Mouse (Mus musculus): ENCODE measurements around the gene Gcnt1. TPM values are rescaled to one million over a fixed set of nuclear protein-coding genes. Genes with fewer than 3 reads are reported as not detected.

The Gcnt1 gene
- polyA plus RNA-seq (2012): 0.63 and 0.96 TPM in 2 replicates

- no peak for TF ChIP-seq GATA1 (IDR thresholded peaks at IDR 0.05; ENCODE audit: low read length)
Measured at GRCm38 (mm10) chr19:17372701-17373100, at the start of gene Gcnt1. Gcnt1 (minus strand) TSS chr19:17372844.

DNA sequence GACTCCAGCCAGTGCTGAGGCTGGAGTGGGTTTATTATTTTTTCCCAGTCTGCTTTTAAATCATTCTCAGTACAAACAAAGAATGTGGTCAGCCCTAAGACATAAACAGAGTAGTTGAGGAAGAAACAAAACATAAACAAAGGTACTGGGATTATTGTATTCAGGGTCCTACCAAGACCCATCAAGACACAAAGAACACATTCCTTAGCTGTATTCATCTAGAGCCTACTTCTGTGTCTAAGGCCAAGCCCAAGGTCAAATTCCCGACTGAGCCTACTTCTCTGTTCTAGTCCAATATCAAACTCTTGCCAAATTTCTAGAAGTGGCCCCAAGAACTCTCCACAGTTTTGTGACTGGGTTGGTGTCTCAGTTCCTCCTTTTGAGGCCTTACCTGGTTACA is 45.2 kb upstream of the Gcnt1 start:
- TF ChIP-seq GATA1 (IDR thresholded peaks at IDR 0.05; ENCODE audit: low read length): no peak

DNA sequence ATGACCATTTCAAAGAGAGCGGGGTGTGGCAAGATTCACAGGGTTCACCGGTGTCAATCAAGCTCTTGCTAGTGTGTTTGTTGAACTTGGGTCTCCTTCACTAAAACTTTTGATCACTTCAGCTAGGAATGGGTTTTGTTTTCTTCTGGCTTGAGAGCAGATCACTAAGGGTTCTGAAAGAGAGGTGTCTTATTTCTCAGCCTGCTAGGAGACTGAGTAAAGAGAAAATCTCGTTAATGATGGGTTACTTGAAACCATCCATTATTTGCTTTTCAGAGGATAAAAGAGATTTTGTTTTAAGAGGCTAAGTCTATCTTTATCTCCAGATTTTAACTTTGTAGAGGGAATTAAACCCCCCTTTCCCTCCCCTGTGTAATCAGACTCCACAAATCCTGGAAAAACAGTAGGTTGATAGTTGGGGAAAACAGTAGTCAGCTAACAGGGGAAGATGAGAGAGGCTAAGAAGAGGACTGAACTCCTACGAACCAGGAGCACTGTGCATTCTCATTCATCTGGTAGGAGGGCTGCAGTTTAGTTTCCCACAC is 40.3 kb upstream of the Gcnt1 start:
- no peak for TF ChIP-seq GATA1 (IDR thresholded peaks at IDR 0.05; ENCODE audit: low read length)

- no peak for TF ChIP-seq GATA1 (IDR thresholded peaks at IDR 0.05; ENCODE audit: low read length)
Measured at GRCm38 (mm10) chr19:17410465-17411065, 37.9 kb upstream of the Gcnt1 start.

DNA sequence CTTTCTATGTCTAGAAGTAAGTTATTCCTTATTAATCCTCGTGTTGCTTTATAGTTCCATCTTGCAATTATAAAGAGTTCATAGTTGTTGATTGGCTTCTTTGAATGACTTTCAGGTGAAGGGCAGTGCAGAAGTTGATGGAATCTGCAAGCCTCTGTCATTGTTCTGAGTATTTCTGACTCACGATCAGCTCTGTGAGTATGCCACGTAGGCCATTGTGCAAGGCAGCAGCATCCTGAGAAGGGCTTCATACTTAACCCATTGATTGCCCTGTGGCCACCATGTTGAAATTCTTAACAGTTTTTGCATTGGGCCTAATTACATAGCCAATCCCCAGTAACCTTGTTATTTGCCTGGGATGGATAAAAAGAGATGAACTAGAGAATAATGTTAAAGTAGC is 36.7 kb upstream of the Gcnt1 start:
- no peak for TF ChIP-seq GATA1 (IDR thresholded peaks at IDR 0.05; ENCODE audit: low read length)

GRCm38 (mm10) chr19:17408591-17408990 is 35.9 kb upstream of the Gcnt1 start:
- no peak for TF ChIP-seq GATA1 (IDR thresholded peaks at IDR 0.05; ENCODE audit: low read length)

- no peak for TF ChIP-seq GATA1 (IDR thresholded peaks at IDR 0.05; ENCODE audit: low read length)
Measured at GRCm38 (mm10) chr19:17406823-17407222, 34.2 kb upstream of the Gcnt1 start.

DNA sequence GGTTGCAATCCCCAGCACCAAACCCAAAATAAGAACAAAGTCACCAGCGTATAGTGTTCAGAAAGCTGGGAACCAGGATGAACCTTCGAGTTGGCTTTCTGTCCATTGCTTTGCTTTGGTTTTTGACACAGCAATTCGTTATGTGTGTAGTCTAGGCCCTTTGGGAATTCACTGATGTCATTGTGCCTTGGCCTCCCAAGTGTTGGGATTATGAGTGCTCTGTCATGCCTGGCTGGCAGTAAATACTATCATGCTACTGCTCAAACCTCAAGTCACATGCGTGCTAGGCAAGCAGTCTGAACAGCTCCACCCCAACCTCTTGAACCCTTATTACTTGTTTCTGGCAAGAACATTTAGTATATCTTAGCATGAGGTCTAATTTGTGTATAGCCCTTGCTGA is 30.5 kb upstream of the Gcnt1 start:
- no peak for TF ChIP-seq GATA1 (IDR thresholded peaks at IDR 0.05; ENCODE audit: low read length)

- TF ChIP-seq GATA1 (IDR thresholded peaks at IDR 0.05; ENCODE audit: low read length): no peak
Measured at GRCm38 (mm10) chr19:17400571-17400970, 27.9 kb upstream of the Gcnt1 start.

GRCm38 (mm10) chr19:17399965-17400364 is 27.3 kb upstream of the Gcnt1 start:
- TF ChIP-seq GATA1 (IDR thresholded peaks at IDR 0.05; ENCODE audit: low read length): no peak

- TF ChIP-seq GATA1 (IDR thresholded peaks at IDR 0.05; ENCODE audit: low read length): no peak
Measured at GRCm38 (mm10) chr19:17397922-17398321, 25.3 kb upstream of the Gcnt1 start.

DNA sequence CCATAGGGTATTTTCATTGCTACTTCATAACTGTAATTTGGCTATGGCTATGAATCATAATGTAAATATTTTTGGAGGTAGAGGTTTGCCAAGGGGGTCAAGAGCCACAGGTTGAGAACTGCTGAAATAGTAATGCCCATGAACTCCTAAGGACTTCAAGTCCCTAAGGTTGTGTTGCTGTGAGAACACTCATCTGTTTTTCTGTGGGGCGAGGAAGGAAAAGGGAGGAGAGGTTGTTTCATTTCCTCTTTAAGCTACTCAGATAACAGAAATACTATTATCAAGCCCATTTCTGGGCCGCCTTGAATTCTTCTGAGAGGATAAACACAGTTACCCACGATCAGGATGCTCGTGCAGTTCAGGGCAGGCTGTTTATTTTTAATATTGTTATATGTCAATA is 24.2 kb upstream of the Gcnt1 start:
- TF ChIP-seq GATA1 (IDR thresholded peaks at IDR 0.05; ENCODE audit: low read length): no peak

DNA sequence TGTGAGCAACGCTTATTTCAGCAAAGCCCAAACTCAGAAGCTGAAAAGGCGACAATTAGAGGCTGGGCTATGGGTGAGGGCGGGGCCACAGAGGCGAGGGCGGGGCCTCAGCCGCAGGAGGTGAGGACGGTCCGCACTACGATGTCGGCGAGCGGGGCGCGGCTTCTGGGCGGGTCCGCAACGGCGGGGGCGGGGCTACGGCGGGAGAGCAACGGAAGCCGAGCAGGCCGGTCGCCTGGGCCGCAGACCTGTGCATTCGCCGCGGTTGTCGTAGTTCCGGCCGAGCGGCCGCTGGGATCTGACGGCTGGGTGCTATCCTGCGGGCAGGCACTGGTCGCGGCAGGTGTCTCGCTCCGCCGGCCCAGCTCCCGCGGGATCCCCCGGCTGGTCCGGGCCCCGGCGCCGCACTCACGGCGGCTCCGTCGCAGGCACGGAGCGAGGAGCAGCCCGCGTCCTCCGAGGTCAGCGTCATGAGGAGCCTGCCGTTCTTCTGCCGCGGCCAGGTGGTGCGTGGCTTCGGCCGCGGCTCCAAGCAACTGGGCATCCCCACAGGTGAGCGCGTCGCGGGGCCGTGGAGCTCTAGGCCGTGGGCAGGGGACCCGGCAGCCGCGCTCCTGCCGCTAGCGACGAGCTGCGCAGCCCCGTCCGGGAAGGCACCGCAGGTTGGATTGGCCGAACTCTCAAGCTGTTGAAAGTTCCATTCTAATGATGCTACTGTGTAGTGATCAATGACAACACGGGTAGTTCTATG is 21.4 kb upstream of the Gcnt1 start, which contains the start of gene Rfk:
TSS of gene Rfk (plus strand) at position 203 of the 751 bp plus-strand sequence.
- no peak for TF ChIP-seq GATA1 (IDR thresholded peaks at IDR 0.05; ENCODE audit: low read length)

- TF ChIP-seq GATA1 (IDR thresholded peaks at IDR 0.05; ENCODE audit: low read length): no peak
Measured at GRCm38 (mm10) chr19:17392866-17393265, 20.2 kb upstream of the Gcnt1 start.

- no peak for TF ChIP-seq GATA1 (IDR thresholded peaks at IDR 0.05; ENCODE audit: low read length)
Measured at GRCm38 (mm10) chr19:17388404-17388803, 15.8 kb upstream of the Gcnt1 start.

DNA sequence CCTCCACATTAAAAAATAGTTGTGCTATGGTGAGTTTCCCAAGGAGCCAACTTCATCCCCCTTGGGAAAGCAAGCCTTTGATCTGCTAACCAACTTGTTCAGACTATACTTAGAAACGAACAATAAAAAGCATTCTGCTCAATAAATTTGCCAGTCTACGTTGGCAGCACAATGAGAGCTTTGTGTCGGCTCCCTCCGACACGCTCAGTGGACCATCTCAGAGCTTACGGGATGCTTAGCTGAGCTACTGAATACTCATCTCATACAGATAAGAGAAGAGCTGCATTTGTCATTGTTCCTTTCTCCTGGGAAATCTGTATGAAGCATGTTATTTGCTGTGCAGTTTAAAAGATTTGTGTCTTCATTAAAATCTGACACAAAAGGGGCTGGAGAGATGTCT is 13.8 kb upstream of the Gcnt1 start:
- no peak for TF ChIP-seq GATA1 (IDR thresholded peaks at IDR 0.05; ENCODE audit: low read length)

DNA sequence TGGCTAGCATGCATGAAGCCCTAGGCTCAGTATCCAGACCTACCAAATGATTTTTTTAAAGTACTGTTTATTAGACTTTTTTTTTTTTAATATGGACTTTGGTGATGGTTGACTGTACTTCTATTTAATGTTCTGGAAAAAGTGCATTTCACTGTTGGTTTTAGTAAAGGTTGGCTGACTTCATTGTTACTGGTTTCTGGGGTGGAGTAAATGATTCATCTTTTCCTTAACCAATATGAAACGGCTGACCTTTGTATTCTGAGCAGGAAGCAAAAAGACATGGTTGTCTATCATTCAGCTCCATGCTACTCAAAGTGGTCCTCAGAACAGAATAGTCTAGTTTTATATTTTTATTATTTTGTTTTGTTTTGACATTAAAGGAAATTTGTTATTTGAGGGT is 12.8 kb upstream of the Gcnt1 start:
- no peak for TF ChIP-seq GATA1 (IDR thresholded peaks at IDR 0.05; ENCODE audit: low read length)
